Mouse (Mus musculus) left cerebral cortex, adult 18-20 months (tissue): Measurements from ENCODE around the gene Oxsm. TPM values are rescaled to one million over a fixed set of nuclear protein-coding genes. Genes with fewer than 3 reads are reported as not detected.

Source experiments
- DNase-seq, 2 experiments: peaks; one replicate each; pipeline ENCODE4 v3.0.0; 2021 to 2022; ENCODE audit warnings: low spot score in 2 of 2, mixed read lengths in 1 of 2
- total RNA-seq, 2 experiments: library from RNA; stranded (reverse); gene quantifications; 2 replicates each; pipeline ENCODE4 v1.2.3; 2021

The Oxsm gene
- total RNA-seq, 2 experiments from 2014 or later = 9.4 to 12.8 TPM

DNA sequence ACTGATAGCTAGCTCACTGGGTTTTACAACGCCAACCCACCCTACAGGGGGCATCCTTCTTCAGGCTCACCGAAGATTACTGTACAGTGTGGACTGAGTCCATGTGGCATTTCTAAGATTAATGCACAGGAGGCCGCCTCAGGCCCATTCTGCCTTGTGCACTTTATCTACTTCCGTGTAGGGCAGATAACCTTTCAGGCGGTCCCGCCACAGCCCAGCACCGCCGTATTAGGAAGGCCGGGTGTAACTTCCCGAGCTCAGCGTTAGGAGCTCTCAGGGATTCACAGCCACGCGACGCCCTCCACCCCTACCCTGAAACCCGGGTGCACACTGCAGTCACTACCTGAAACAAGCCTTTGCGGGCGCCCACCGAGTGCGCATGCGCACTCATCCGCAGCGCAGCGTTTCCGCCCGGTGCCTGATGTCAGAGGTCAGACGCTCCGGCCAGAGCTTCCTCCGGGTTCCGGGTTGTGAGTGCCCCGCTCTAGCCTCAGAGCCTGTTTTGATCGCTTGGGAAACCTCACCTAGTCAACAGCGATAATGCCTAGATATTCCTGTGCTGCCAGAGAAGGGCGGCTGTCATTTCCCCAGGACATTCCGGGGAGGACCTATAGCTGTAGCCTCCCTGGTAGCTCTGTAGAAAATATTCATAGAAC is 6.5 kb downstream of the Oxsm start:
- DNase-seq = peak; percentile 87 to 89

DNA sequence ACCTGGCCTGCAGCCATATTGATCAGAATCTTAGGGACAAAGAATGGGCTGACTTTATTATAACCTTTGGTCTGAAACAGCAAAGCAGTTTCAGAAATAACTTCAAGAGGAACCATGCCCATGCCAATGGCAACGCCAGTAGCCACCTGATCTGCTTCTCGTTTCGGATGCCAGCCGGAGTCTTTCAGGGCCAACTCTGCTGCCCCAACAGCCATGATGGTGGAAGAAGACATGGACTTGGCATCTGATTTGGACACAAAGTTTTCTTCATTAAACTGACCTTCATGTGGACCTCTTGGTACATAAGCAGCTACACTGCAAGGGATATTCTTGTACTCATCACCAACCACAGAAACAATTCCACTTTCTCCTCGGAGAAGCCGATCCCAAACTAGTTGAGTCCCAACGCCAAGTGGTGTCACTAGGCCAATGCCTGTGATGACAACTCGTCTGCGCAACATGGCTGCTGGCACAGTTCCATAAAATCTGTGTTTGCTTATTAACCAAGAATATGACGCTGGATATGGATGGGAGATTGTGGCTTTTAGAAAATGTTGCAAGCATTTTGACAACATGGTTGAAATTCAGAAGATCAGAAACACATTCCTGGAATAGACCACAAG is 7.3 kb downstream of the Oxsm start:
- DNase-seq = no peak

DNA sequence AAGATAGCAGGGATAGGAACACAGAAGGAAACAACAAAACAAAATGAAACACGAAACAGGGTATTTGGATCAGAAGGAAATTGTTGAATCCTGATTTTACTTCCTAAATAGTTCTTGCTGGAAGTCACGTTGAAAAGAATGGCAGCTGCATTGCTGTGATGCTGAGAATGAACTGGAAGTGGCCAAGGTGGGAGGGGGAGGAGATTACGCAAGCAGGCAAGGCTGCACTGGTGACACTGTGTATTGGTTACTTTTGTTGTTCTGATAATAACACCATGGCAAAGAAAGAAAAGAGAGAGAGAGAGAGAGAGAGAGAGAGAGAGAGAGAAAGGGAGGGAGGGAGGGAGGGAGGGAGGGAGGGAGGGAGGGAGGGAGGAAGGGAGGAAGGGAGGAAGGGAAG is 13.1 kb downstream of the Oxsm start:
- no peak for DNase-seq

DNA sequence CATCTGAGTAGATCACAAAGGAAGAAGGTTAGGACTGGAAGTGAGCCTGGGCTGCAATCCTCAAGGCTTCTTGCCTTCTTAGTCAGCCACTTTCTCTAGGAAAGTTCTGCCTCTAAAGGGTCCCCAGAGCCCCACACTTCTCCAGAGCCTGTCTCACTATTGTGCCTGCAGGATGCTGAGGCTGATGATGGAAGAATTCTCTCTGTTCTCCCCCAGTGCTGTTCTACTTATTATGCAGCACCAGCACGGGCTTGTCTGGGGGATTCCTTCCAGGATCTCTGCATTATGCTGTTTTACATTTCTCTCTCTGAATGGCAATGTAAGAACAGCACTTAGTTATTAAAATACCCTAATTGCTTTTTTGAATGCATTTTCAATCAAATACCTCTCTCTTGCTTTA is 16.1 kb downstream of the Oxsm start:
- no peak for DNase-seq

DNA sequence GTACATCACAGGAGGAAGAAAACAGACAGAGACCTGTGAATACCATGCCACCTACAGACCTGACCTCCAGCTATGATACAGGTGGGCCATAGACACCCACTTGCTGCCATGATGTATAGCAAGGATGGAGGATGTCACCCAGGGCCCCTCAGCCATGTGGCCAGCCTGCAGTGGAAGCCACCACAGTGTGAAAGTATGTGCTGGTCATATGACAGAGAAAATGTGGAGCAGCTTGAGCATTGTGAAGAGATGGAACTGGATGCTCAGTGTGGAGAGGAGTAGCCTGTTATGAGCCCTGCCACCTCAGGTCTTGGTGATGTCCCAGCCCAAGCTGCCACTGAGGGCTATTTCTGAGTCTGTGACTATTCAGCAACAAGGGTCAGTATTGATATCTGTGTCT is 19.0 kb downstream of the Oxsm start:
- DNase-seq = no peak

DNA sequence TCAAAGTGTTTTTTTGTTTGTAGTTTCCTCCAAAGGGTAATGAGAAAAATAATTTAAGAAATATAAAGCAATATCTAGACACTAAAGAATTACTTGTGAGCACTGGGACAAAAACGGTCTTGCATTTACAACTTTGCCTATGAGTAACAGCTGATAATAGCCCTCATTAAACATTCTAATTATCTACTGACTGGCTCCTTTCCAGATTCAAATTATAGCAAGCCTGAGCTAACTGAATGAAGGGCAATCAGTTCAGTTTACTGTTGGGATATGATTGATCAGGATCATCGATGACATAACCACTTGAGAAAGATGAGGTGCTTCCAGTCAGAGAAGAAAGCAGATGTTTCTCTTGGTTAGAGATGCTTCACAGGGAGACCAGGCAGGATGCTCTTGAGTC is 20.2 kb downstream of the Oxsm start:
- DNase-seq = no peak

DNA sequence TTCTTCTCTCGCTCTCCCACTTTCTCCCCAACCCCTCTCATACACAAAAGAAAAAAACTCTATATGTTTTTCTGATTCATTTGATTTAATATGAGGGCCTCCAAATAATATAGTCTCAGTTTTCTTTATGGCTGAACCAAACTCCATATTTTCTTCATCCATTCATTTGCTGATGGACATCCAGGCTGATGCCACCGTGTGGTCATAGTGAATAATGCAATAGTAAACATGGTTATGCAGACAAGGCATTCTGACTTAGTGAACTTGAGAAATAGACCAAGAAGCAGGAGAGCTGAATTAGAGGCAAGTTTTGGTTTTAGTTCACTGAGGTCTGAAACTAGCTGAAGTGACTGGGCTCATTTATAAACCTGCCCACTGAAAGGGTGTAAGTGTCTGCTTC is 30.6 kb downstream of the Oxsm start:
- no peak for DNase-seq

DNA sequence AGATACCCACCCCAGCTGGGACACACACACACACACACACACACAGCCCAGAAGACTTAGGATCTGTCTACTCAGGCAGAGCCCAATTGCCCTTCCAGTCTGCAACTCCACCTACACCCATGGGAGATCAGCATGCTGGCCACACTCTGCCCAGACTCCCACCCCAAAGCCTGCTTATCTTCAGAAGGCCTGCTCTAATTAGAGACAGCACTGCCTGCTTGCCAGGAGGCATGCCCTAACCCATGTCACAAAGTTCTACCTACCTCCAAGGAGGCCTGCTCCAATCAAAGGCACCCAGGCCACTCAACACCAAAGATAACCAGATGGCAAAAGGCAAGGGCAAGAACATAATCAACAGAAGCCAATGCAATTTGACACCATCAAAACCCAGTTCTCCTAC is 41.9 kb downstream of the Oxsm start:
- DNase-seq = no peak

DNA sequence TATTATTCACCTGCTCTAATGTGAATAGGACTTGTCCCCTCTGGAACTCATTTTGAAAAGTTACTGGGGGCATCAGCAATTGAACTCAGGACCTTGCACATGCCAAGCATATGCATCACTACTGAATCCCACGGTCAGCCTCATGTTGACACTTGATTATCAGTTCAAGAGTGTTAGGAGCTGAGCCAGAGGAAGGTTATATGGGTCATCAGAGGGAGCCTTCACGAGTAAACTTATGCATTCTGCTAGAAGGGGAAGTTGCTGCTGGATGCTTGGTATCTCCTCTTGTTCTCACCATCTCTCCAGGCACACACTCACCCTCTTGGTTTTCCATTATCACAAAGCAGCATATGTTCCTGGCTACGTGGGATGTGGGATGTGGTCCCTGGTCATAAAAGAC is 47.9 kb downstream of the Oxsm start:
- DNase-seq = no peak

DNA sequence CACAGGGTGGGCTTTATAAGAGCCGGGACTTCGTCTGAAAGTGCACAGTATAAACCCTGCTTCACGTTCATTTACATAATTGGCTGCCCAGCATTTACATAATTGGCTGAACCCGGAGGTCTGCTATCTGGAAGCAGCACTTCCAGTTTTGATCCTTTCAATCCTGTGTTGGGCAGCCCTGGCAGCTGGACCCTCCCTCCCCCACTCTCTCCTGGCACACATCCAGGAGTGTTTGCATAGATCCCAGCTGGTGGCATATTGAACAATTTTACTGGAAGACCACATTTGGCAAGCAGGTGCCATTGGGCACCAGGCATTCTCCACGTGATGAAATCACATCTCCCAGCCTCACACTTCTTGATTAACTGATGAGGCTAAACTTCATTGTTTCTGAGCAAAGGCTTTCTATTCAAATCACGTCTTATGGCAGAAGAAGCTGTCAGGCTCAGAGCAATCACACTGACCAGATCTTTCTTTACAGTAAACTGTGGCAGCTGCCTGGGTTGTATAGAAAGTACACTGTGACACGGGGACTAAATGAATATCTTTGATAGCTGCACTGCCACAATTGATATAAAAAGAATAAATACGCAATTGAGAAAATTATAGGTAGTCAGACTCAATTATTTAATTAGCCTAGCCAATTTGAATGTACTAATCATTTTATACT is 48.5 kb downstream of the Oxsm start:
- peak; percentile 29 to 32 for DNase-seq

DNA sequence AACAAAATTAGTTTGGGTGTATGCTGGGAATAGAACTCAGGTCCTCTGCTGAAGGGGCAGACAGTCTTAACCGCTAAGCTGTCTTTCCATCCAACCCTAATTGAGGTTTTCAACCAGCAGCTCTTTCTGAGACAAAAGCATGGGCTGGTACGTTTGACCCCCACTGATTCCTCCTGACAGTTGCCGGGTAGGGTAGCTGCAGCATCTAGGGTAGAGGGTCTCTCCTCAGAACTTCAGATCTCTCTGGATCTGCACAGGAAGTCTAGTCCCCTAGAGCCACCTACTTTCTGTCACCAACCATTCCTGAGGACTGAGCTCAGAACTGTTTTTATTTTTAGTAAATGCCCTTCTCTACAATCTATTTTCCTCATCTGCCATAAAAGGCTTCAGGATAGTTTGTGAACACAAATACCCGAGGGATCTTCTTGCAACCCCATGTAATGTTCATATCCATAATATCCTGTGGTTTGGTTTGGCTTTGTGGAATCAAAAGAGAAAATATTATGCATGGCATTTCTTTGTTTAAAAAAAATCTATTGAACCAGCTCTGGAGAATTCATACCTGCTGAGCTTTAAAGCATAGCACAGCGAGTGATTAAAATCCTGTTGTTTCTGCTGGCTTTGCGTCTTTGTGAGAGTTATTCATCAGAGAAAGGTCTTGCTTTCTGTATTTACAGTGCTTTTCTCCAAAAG is 49.2 kb downstream of the Oxsm start:
- DNase-seq = no peak

DNA sequence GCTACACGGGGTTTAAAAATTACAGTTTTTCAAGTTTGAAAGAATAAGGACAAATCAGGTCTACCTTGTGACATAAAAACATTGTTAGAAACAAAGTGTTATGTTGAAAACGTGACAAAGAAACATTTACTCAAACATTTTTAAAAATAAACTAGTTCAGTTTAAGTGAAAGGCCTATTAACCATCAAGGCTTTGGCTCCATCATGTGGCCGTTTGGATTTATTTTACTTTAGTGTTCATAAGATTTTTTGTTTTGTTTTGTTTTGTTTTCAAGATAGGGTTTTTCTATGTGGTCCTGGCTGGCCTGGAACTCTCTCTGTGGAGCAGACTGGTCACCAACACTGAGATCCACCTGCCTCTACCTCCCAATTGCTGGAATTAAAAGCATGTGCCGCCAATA is 53.1 kb downstream of the Oxsm start:
- DNase-seq = peak in 1 of 2 experiments; percentile 7

DNA sequence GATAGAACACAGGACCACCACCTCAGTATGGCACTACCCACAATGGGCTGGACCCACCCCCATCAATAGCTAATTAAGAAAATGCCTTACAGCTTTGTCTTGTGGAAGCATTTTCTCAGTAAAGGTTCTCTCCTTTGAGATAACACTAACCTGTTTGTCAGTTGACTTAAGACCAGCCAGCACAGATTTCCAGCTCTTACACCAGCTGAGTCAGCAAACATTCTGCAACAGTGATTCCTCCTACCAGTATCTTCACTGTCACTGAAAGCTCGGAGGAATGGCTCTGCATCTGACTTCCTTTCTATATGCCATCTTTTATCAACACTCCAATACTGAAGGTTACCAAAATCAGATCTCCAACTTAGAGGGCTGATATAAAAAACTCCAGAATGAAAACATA is 54.1 kb downstream of the Oxsm start:
- no peak for DNase-seq

DNA sequence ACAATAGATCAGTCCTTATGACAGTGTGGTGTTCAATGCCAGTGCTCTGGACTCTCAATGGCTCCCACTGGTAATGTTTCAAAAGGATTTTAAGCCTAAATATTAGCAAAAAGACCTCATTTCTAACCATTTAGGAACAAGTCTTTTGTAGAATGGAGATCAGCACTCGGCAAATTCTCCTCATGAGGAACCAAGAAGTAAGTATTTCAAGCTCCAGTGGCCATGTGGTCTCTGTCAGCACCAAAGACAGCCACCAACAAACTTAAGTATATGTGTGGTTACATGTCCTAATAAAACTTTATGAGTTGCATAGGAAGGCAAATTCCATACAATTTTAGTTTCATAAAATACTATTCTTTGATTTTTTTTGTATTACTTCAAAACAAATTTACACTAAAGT is 55.5 kb downstream of the Oxsm start:
- no peak for DNase-seq

DNA sequence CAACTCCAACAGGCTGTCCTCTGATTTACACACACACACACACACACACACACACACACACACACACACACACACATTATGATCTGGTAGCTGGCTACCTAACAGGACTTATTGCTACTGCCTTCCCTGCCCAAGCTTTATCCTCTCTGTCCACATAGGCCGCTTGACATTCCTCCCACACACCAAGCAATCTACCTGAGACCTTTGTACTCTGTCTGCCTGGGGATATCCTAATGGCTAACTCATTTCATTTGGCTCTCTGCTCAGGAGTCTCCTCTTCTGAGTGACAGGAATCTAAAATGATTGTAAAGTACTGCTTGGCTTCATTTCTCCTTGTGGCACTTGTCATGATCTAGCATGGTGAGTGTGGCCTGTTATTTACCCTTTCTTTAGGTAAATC is 60.5 kb downstream of the Oxsm start:
- DNase-seq = no peak

Other genes with a start within 250 kb of the Oxsm start
- gene Ngly1, start 528 bp downstream of the Oxsm start, total RNA-seq = 10 to 100 TPM; 26.3 to 27.4 TPM
- 10 to 100 TPM; 87.8 to 92.1 TPM for gene Top2b, start 115.4 kb upstream of the Oxsm start, total RNA-seq